Mouse (Mus musculus): ENCODE results near the gene Ccnyl1. TPM values are rescaled to one million over a fixed set of nuclear protein-coding genes. Genes with fewer than 3 reads are reported as not detected.
A peak's percentile ranks its signal among the peaks of the same experiment; 100 is the strongest.

The Ccnyl1 gene
- polyA plus RNA-seq, 1 experiment = 7.8 TPM

DNA sequence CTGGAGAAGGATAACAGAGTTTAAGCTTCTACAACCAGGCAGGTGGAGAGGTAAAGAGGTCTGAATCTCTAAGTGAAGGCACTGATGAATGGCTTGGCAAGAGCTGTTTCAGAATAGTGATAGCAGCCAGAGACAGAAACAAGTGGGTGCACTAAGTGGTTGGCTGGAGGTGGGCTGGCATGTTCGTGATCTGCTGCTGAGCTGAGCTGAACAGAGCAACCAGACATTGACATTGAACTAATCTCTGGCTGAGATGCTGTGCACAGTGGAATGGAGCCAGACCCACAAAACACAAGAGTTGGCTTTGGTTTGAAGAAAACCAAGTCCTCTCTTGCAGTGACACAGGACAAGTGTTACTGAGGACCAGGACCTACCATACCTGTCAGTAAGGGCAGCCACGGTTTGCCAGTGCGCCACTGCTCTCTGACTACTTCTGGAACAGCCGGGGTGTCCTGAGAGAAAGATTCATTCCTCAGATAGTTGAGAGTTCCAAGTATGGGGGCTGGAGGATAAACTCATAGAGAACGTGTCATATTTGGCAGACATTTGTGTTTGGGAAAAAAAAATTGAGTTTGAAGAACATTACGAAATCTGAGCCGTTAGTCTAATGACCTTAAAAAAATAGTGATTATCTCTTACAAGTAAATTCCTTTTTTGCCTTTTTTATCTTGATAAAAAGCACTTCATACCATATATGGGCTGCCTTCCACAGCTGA lies 26.5 kb downstream of the Ccnyl1 start:
- WGBS = 87% methylated on average over 7 of the region's 7 CpGs
- H3K4me3 ChIP-seq (ENCODE audit: extremely low read depth, insufficient read depth, insufficient read length) = no peak overlapping the region
- no peaks in the 10 kb centered on the region for H3K27me3 ChIP-seq (ENCODE audit: control insufficient read depth, insufficient read depth, low read length)
- no peak for DNase-seq (ENCODE audit: low read depth in 1 of 2, low spot score in 2 of 2)
- H3K27ac ChIP-seq (ENCODE audit: insufficient read depth, low read length) = no peak overlapping the region
- H3K4me1 ChIP-seq (ENCODE audit: control insufficient read depth, insufficient read depth, insufficient read length) = no peaks in the 10 kb centered on the region; the same call in 1 of the 2 replicates
- no peak for TF ChIP-seq POLR2A (IDR thresholded peaks at IDR 0.05; ENCODE audit: low read depth, low read length)
- TF ChIP-seq CTCF (IDR thresholded peaks at IDR 0.05; ENCODE audit: extremely low read depth, insufficient read depth, insufficient read length, insufficient replicate concordance) = no peak
- H3K36me3 ChIP-seq (ENCODE audit: control insufficient read depth, insufficient read depth, low read length) = no peaks in the 10 kb centered on the region

GRCm38 (mm10) chr1:64717504-64717903 lies 27.2 kb downstream of the Ccnyl1 start:
- peak; percentile 49 to 65 for DNase-seq (ENCODE audit: low read depth in 1 of 2, low spot score in 2 of 2)
- Histone ChIP-seq H3K4me3 (ENCODE audit: extremely low read depth, insufficient read depth, insufficient read length) (no peak overlapping the region), H3K27ac (ENCODE audit: insufficient read depth, low read length) (no peak overlapping the region), H3K36me3 (ENCODE audit: control insufficient read depth, insufficient read depth, low read length) (no peaks in the 10 kb centered on the region), H3K27me3 (ENCODE audit: control insufficient read depth, insufficient read depth, low read length) (no peaks in the 10 kb centered on the region), H3K4me1 (ENCODE audit: control insufficient read depth, insufficient read depth, insufficient read length) (no peaks in the 10 kb centered on the region; the same call in 1 of the 2 replicates)
- TF ChIP-seq CTCF (IDR thresholded peaks at IDR 0.05; ENCODE audit: extremely low read depth, insufficient read depth, insufficient read length, insufficient replicate concordance) (peak; percentile 71; the same call in 1 of the 2 replicates), POLR2A (IDR thresholded peaks at IDR 0.05; ENCODE audit: low read depth, low read length) (no peak)

DNA sequence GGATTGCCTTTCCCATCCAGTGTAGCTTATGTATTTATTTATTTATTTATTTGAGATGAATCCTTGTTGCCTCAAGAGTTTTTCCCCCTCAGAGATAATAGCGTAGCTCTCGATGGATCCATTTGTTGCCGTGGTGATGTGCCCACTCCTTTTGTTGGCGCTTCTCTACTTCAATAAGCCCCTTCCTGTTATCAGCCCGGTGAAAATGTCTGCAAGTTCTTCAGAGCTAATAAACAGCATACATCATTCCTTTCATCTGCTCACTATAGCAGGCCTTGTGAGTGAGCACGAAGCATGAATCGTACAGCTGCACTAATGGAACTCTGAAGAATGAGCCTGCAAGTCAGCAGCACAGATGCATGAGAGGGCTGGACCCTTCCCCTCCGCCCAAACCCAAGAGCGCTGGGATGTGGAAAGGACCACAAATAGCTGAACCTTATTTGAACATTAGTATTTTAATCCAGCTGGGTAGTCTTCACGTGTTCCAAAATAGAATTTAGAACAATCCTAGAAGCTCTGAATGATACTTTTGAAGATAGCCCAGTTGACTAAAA lies 30.9 kb downstream of the Ccnyl1 start:
- TF ChIP-seq POLR2A (IDR thresholded peaks at IDR 0.05; ENCODE audit: low read depth, low read length) = no peak
- no peak for TF ChIP-seq CTCF (IDR thresholded peaks at IDR 0.05; ENCODE audit: extremely low read depth, insufficient read depth, insufficient read length, insufficient replicate concordance)
- 93% methylated on average over 10 of the region's 10 CpGs for WGBS
- Histone ChIP-seq H3K4me1 (ENCODE audit: control insufficient read depth, insufficient read depth, insufficient read length) (no peaks in the 10 kb centered on the region), H3K27me3 (ENCODE audit: control insufficient read depth, insufficient read depth, low read length) (no peaks in the 10 kb centered on the region), H3K4me3 (ENCODE audit: extremely low read depth, insufficient read depth, insufficient read length) (no peak overlapping the region), H3K36me3 (ENCODE audit: control insufficient read depth, insufficient read depth, low read length) (peaks cover 2% of the 10 kb centered on the region; the same call in 1 of the 2 replicates), H3K27ac (ENCODE audit: insufficient read depth, low read length) (no peak overlapping the region)
- DNase-seq (ENCODE audit: low read depth in 1 of 2, low spot score in 2 of 2) = no peak

DNA sequence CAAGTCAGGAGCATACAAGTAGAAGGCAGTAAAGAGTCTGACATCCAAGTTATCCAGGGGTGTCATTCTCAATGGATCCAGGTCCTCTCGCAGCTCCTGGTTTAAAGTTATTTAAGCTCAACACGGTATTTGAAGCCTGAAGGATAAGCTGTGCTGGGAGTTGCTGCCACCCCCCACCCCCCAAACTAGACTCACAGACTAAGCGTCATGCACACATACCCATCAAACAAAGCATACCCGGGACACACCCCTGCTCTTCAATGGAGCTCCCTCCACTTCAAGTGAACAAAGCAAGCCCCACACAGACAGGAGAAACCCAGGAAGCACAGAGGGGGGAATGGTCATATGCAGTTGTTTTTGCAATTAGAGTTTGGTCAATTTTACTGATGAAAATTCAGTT lies 39.8 kb downstream of the Ccnyl1 start:
- H3K36me3 ChIP-seq (ENCODE audit: control insufficient read depth, insufficient read depth, low read length) = no peaks in the 10 kb centered on the region
- no peak for TF ChIP-seq POLR2A (IDR thresholded peaks at IDR 0.05; ENCODE audit: low read depth, low read length)
- TF ChIP-seq CTCF (IDR thresholded peaks at IDR 0.05; ENCODE audit: extremely low read depth, insufficient read depth, insufficient read length, insufficient replicate concordance) = no peak

DNA sequence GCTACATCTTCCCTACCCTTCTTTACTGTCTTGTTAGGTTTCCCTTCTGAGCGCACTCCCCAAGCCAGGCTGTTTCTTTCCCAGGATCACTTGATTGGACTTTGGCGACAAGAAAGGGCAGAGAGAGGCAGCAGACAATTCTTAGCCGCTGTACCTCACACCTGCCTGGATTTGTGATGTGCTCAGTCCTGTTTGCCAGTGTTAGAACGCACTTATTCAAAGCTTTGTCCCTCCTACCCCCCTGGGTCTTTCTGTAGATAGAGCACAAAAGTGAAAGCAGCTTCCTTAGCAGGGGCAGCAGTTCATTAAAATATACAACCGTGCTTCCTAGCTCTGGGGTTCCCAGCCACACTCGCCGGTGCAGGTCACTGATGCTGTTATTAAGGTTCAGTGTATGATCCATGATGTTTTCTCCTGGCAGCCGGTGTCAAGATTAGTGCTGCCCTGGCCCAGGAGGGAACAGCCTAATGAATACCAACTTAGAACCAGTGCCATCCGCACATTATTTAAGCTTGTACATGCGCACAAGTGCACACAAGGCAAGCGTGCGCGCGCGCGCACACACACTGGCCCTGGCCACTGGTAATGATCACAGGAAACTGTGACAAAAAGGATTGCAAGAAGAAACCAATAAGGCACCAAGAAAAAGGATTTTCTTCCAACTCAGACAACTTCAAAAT lies 41.2 kb downstream of the Ccnyl1 start:
- no peak for TF ChIP-seq CTCF (IDR thresholded peaks at IDR 0.05; ENCODE audit: extremely low read depth, insufficient read depth, insufficient read length, insufficient replicate concordance)
- no peak for TF ChIP-seq POLR2A (IDR thresholded peaks at IDR 0.05; ENCODE audit: low read depth, low read length)
- DNase-seq (ENCODE audit: low read depth in 1 of 2, low spot score in 2 of 2) = no peak
- Histone ChIP-seq H3K36me3 (ENCODE audit: control insufficient read depth, insufficient read depth, low read length) (no peaks in the 10 kb centered on the region), H3K4me1 (ENCODE audit: control insufficient read depth, insufficient read depth, insufficient read length) (peaks cover 14% of the 10 kb centered on the region), H3K27me3 (ENCODE audit: control insufficient read depth, insufficient read depth, low read length) (no peaks in the 10 kb centered on the region), H3K27ac (ENCODE audit: insufficient read depth, low read length) (no peak overlapping the region), H3K4me3 (ENCODE audit: extremely low read depth, insufficient read depth, insufficient read length) (no peak overlapping the region)
- 92% methylated on average over 16 of the region's 16 CpGs for WGBS

More for the DNA sequence above, 39.8 kb downstream of the Ccnyl1 start:
- DNase-seq (ENCODE audit: low read depth in 1 of 2, low spot score in 2 of 2) = no peak
- 93% methylated on average over 4 of the region's 4 CpGs for WGBS
- Histone ChIP-seq H3K27me3 (ENCODE audit: control insufficient read depth, insufficient read depth, low read length) (no peaks in the 10 kb centered on the region), H3K4me1 (ENCODE audit: control insufficient read depth, insufficient read depth, insufficient read length) (peaks cover 5% of the 10 kb centered on the region), H3K27ac (ENCODE audit: insufficient read depth, low read length) (no peak overlapping the region), H3K4me3 (ENCODE audit: extremely low read depth, insufficient read depth, insufficient read length) (no peak overlapping the region)

DNA sequence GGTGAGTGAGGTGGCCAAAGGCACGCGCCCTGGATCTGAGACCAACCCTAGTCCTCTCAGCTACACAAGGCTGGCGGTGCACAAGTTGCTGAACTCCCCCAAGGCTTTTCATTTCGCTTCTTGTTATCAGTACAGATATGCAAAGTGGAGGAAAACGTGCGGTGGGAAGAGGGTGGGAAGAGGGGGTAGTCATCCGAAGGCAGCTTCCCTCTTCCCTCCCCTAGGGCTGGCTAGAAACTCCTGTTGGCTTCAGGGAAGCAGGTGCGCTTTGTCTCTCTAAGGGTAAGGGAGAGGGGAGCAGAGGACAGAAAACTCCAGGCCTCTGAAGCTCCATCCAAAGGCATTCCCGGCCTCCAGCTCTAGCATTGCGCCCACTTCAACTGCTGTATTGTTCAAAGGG lies 41.9 kb downstream of the Ccnyl1 start:
- H3K4me3 ChIP-seq (ENCODE audit: extremely low read depth, insufficient read depth, insufficient read length) = no peak overlapping the region
- H3K36me3 ChIP-seq (ENCODE audit: control insufficient read depth, insufficient read depth, low read length) = no peaks in the 10 kb centered on the region

More for the DNA sequence above, 41.9 kb downstream of the Ccnyl1 start:
- H3K27ac ChIP-seq (ENCODE audit: insufficient read depth, low read length) = no peak overlapping the region
- H3K27me3 ChIP-seq (ENCODE audit: control insufficient read depth, insufficient read depth, low read length) = no peaks in the 10 kb centered on the region
- peaks cover 14% of the 10 kb centered on the region for H3K4me1 ChIP-seq (ENCODE audit: control insufficient read depth, insufficient read depth, insufficient read length)
- TF ChIP-seq CTCF (IDR thresholded peaks at IDR 0.05; ENCODE audit: extremely low read depth, insufficient read depth, insufficient read length, insufficient replicate concordance) (no peak), POLR2A (IDR thresholded peaks at IDR 0.05; ENCODE audit: low read depth, low read length) (no peak)
- DNase-seq (ENCODE audit: low read depth in 1 of 2, low spot score in 2 of 2) = no peak
- WGBS = 90% methylated on average over 10 of the region's 10 CpGs

Data from spleen, adult 2 months (tissue).